In the genomic region with DNA sequence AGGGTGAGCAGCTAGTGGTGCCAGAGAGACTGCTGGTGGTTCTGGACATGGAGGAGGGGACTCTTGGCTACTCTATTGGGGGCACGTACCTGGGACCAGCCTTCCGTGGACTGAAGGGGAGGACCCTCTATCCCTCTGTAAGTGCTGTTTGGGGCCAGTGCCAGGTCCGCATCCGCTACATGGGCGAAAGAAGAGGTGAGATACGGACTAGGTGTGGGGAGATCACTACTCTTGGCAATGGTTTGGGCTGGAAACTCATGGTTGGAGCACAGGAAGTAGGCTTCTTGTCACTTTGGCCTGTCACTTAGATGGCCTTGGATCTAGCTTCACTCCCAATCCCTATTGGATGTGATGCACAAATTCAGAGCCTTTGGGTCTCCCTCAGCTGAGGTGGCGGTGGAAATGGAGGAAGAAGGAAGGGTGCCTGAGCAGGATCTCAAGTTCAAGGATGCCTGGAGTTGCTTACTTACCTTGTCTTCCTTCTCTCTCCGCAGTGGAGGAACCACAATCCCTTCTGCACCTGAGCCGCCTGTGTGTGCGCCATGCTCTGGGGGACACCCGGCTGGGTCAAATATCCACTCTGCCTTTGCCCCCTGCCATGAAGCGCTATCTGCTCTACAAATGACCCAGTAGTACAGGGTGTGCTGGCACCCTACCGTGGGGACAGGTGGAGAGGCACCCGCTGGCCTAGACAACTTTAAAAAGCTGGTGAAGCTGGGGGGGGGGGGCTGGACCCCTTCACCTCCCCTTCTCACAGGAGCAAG, we compare ENCODE assay signal across 7 mouse cellular contexts. TPM values are rescaled to one million over a fixed set of nuclear protein-coding genes. Genes with fewer than 3 reads are reported as not detected.
A peak's percentile ranks its signal among the peaks of the same experiment; 100 is the strongest.
DNase-seq lines count a peak whose midpoint lies in the region; ATAC-seq and TF ChIP-seq lines count a peak whose summit lies in the region.

No protein-coding gene starts in this region.

- peaks cover 16% of the 10 kb centered on the region for H3K4me1 ChIP-seq in lung, postnatal 0 days (ENCODE audit: insufficient read depth, low read depth, low read length)
- H3K4me1 ChIP-seq in embryonic facial prominence, embryonic 15.5 days = peaks cover 57% of the 10 kb centered on the region
- H3K4me1 ChIP-seq in intestine, postnatal 0 days (replicated peaks; ENCODE audit: control insufficient read depth, insufficient read depth, low read length) = peaks cover 17% of the 10 kb centered on the region
- H3K4me1 ChIP-seq in small intestine, adult 2 months (ENCODE audit: control insufficient read depth, insufficient read depth, insufficient read length, low read length) = peaks cover 27% of the 10 kb centered on the region

- peak overlapping the region; percentile 97 for H3K4me2 ChIP-seq in lung, postnatal 0 days (replicated peaks; ENCODE audit: low read depth, low read length)
- H3K4me2 ChIP-seq in embryonic facial prominence, embryonic 15.5 days (replicated peaks) = peak overlapping the region; percentile 76
- H3K4me2 ChIP-seq in intestine, postnatal 0 days (replicated peaks; ENCODE audit: low read depth) = peak overlapping the region; percentile 95

- no peak for TF ChIP-seq CTCF in lung, postnatal 0 days (IDR thresholded peaks at IDR 0.05)
- TF ChIP-seq CTCF in intestine, postnatal 0 days (IDR thresholded peaks at IDR 0.05; ENCODE audit: low read depth) = no peak
- no peak for TF ChIP-seq CTCF in small intestine, adult 2 months (IDR thresholded peaks at IDR 0.05; ENCODE audit: extremely low read depth, insufficient read length, insufficient replicate concordance, low read depth, low read length)

- no peak for ATAC-seq in lung, postnatal 0 days
- no peak for ATAC-seq in embryonic facial prominence, embryonic 15.5 days (ENCODE audit: insufficient number of reproducible peaks, low FRiP score, low TSS enrichment, low read depth)
- no peak for ATAC-seq in intestine, postnatal 0 days
- no peak for ATAC-seq in erythroid progenitor cell, adult 5-6 weeks (replicated peaks; ENCODE audit: low FRiP score, poor library complexity, severe bottlenecking)

- no peaks in the 10 kb centered on the region for H3K27me3 ChIP-seq in lung, postnatal 0 days (replicated peaks; ENCODE audit: insufficient read depth, low read length)
- H3K27me3 ChIP-seq in embryonic facial prominence, embryonic 15.5 days = no peaks in the 10 kb centered on the region
- H3K27me3 ChIP-seq in intestine, postnatal 0 days (replicated peaks; ENCODE audit: control insufficient read depth, insufficient read depth, low read length) = no peaks in the 10 kb centered on the region
- H3K27me3 ChIP-seq in small intestine, adult 2 months (ENCODE audit: control insufficient read depth, insufficient read depth, low read length) = no peaks in the 10 kb centered on the region

- H3K9me3 ChIP-seq in lung, postnatal 0 days (ENCODE audit: low read length) = no peaks in the 10 kb centered on the region
- H3K9me3 ChIP-seq in embryonic facial prominence, embryonic 15.5 days (replicated peaks) = no peaks in the 10 kb centered on the region
- H3K9me3 ChIP-seq in intestine, postnatal 0 days (ENCODE audit: control insufficient read depth) = no peaks in the 10 kb centered on the region

- H3K9ac ChIP-seq in lung, postnatal 0 days (replicated peaks; ENCODE audit: low read depth) = peak overlapping the region; percentile 76
- peak overlapping the region; percentile 23 for H3K9ac ChIP-seq in embryonic facial prominence, embryonic 15.5 days
- H3K9ac ChIP-seq in intestine, postnatal 0 days (ENCODE audit: low read depth, low read length) = peak overlapping the region; percentile 73

- TF ChIP-seq POLR2A in small intestine, adult 2 months (IDR thresholded peaks at IDR 0.05; ENCODE audit: low read depth, low read length) = no peak

- no peak for DNase-seq in lung, postnatal 0 days (ENCODE audit: low spot score)
- DNase-seq in lung, adult 18-20 months = no peak
- DNase-seq in right cerebral cortex, postnatal 4 days = no peak

- TF ChIP-seq EP300 in lung, postnatal 0 days (IDR thresholded peaks at IDR 0.05) = no peak

- H3K4me3 ChIP-seq in lung, postnatal 0 days (ENCODE audit: low read depth, low read length) = peak overlapping the region; percentile 77
- peak overlapping the region; percentile 49 for H3K4me3 ChIP-seq in embryonic facial prominence, embryonic 15.5 days (replicated peaks)
- peak overlapping the region; percentile 64 for H3K4me3 ChIP-seq in intestine, postnatal 0 days (ENCODE audit: low read depth, low read length)
- peak overlapping the region; percentile 68 for H3K4me3 ChIP-seq in small intestine, adult 2 months (ENCODE audit: low read depth, low read length)

- 39% methylated on average over 14 of the region's 14 CpGs for WGBS in lung, postnatal 0 days
- 47% methylated on average over 14 of the region's 14 CpGs for WGBS in embryonic facial prominence, embryonic 15.5 days
- WGBS in intestine, postnatal 0 days = 36% methylated on average over 14 of the region's 14 CpGs
- 57% methylated on average over 14 of the region's 14 CpGs for WGBS in small intestine, adult 2 months

- H3K36me3 ChIP-seq in lung, postnatal 0 days (ENCODE audit: insufficient read depth, low read length) = no peaks in the 10 kb centered on the region
- peaks cover 24% of the 10 kb centered on the region for H3K36me3 ChIP-seq in embryonic facial prominence, embryonic 15.5 days
- H3K36me3 ChIP-seq in intestine, postnatal 0 days (ENCODE audit: control insufficient read depth, insufficient read depth) = peaks cover 26% of the 10 kb centered on the region; the same call in 1 of the 2 replicates
- peaks cover 16% of the 10 kb centered on the region for H3K36me3 ChIP-seq in small intestine, adult 2 months (ENCODE audit: control insufficient read depth, insufficient read depth, low read length)

- no peak overlapping the region for H3K27ac ChIP-seq in lung, postnatal 0 days (ENCODE audit: low read length)
- H3K27ac ChIP-seq in embryonic facial prominence, embryonic 15.5 days (replicated peaks) = peak overlapping the region; percentile 88
- peak overlapping the region; percentile 95 for H3K27ac ChIP-seq in intestine, postnatal 0 days (ENCODE audit: low read depth, low read length)
- no peak overlapping the region for H3K27ac ChIP-seq in small intestine, adult 2 months (ENCODE audit: insufficient read depth, low read depth, low read length)

RNA-seq across cellular contexts. Expression of a gene that starts 1.5 kb away (rescaled TPM):
- polyA plus RNA-seq in lung, postnatal 0 days (2015; fragmentation: Nextera tagmentation; extraction: Ambion mirVana) = 27.6 and 33.7 TPM in 2 replicates
- 16.4 and 17.5 TPM in 2 replicates for polyA plus RNA-seq in embryonic facial prominence, embryonic 15.5 days (2015; fragmentation: Nextera tagmentation; extraction: Ambion mirVana)
- polyA plus RNA-seq in intestine, postnatal 0 days (2015; fragmentation: Nextera tagmentation; extraction: Ambion mirVana) = 57.7 and 69.5 TPM in 2 replicates
- polyA plus RNA-seq in small intestine, adult 2 months (2012; rRNA removed) = 16.6 and 38.8 TPM in 2 replicates
- 3.4 and 9.7 TPM in 2 replicates for total RNA-seq in erythroid progenitor cell, adult 5-6 weeks (2015; ENCODE audit: low replicate concordance)
- total RNA-seq in erythroid progenitor cell, adult 5-6 weeks (2017; ENCODE audit: low replicate concordance) = 7.6 and 8.2 TPM in 2 replicates

RNA-seq across cellular contexts. Expression of a gene that starts 4.1 kb away (rescaled TPM):
- polyA plus RNA-seq in lung, postnatal 0 days (2015; fragmentation: Nextera tagmentation; extraction: Ambion mirVana) = 186 and 187 TPM in 2 replicates
- 779 and 809 TPM in 2 replicates for polyA plus RNA-seq in embryonic facial prominence, embryonic 15.5 days (2015; fragmentation: Nextera tagmentation; extraction: Ambion mirVana)
- polyA plus RNA-seq in intestine, postnatal 0 days (2015; fragmentation: Nextera tagmentation; extraction: Ambion mirVana) = 489 and 537 TPM in 2 replicates
- 420 and 801 TPM in 2 replicates for polyA plus RNA-seq in small intestine, adult 2 months (2012; rRNA removed)
- 19.1 and 64.1 TPM in 2 replicates for total RNA-seq in erythroid progenitor cell, adult 5-6 weeks (2015; ENCODE audit: low replicate concordance)
- 17.7 and 17.9 TPM in 2 replicates for total RNA-seq in erythroid progenitor cell, adult 5-6 weeks (2017; ENCODE audit: low replicate concordance)

RNA-seq across cellular contexts. Expression of a gene that starts 19.3 kb away (rescaled TPM):
- polyA plus RNA-seq in lung, postnatal 0 days (2015; fragmentation: Nextera tagmentation; extraction: Ambion mirVana) = 53.6 and 54.3 TPM in 2 replicates
- polyA plus RNA-seq in embryonic facial prominence, embryonic 15.5 days (2015; fragmentation: Nextera tagmentation; extraction: Ambion mirVana) = 140 and 141 TPM in 2 replicates
- 44.8 and 45.0 TPM in 2 replicates for polyA plus RNA-seq in intestine, postnatal 0 days (2015; fragmentation: Nextera tagmentation; extraction: Ambion mirVana)
- 26.7 and 53.0 TPM in 2 replicates for polyA plus RNA-seq in small intestine, adult 2 months (2012; rRNA removed)
- total RNA-seq in erythroid progenitor cell, adult 5-6 weeks (2015; ENCODE audit: low replicate concordance) = 35.6 and 60.5 TPM in 2 replicates
- 41.2 and 53.1 TPM in 2 replicates for total RNA-seq in erythroid progenitor cell, adult 5-6 weeks (2017; ENCODE audit: low replicate concordance)

RNA-seq across cellular contexts. Expression of a gene that starts 19.4 kb away (rescaled TPM):
- 8.2 and 11.8 TPM in 2 replicates for polyA plus RNA-seq in lung, postnatal 0 days (2015; fragmentation: Nextera tagmentation; extraction: Ambion mirVana)
- polyA plus RNA-seq in embryonic facial prominence, embryonic 15.5 days (2015; fragmentation: Nextera tagmentation; extraction: Ambion mirVana) = 128 and 138 TPM in 2 replicates
- 45.4 and 57.4 TPM in 2 replicates for polyA plus RNA-seq in intestine, postnatal 0 days (2015; fragmentation: Nextera tagmentation; extraction: Ambion mirVana)
- 32.2 and 52.9 TPM in 2 replicates for polyA plus RNA-seq in small intestine, adult 2 months (2012; rRNA removed)
- total RNA-seq in erythroid progenitor cell, adult 5-6 weeks (2015; ENCODE audit: low replicate concordance) = 529 and 565 TPM in 2 replicates
- total RNA-seq in erythroid progenitor cell, adult 5-6 weeks (2017; ENCODE audit: low replicate concordance) = 409 and 459 TPM in 2 replicates

RNA-seq across cellular contexts. Expression of a gene that starts 30.1 kb away (rescaled TPM):
- polyA plus RNA-seq in lung, postnatal 0 days (2015; fragmentation: Nextera tagmentation; extraction: Ambion mirVana) = 0.24 and 0.26 TPM in 2 replicates
- polyA plus RNA-seq in embryonic facial prominence, embryonic 15.5 days (2015; fragmentation: Nextera tagmentation; extraction: Ambion mirVana) = 2.0 and 2.1 TPM in 2 replicates
- polyA plus RNA-seq in intestine, postnatal 0 days (2015; fragmentation: Nextera tagmentation; extraction: Ambion mirVana) = 0.42 and 0.47 TPM in 2 replicates
- polyA plus RNA-seq in small intestine, adult 2 months (2012; rRNA removed) = 0.05 and 0.19 TPM in 2 replicates
- not detected in 2 replicates for total RNA-seq in erythroid progenitor cell, adult 5-6 weeks (2015; ENCODE audit: low replicate concordance)
- total RNA-seq in erythroid progenitor cell, adult 5-6 weeks (2017; ENCODE audit: low replicate concordance) = not detected in 2 replicates

Comparison
In these comparisons a context has a peak if more than half of its experiments do, and no peak if none do; other contexts are left out.
1. H3K27ac ChIP-seq: peak in embryonic facial prominence, embryonic 15.5 days (single experiment) and intestine, postnatal 0 days (single experiment); none in lung, postnatal 0 days (single experiment) and small intestine, adult 2 months (single experiment).
2. H3K9ac ChIP-seq: peak in every context shown above with its lines; median percentile 76 in lung, postnatal 0 days; 73 in intestine, postnatal 0 days; 23 in embryonic facial prominence, embryonic 15.5 days.
3. Peak in every context shown above with its lines, with median percentiles within 50 percentile points of each other: H3K4me2 ChIP-seq and H3K4me3 ChIP-seq.